Mouse (Mus musculus): ENCODE data around the gene Mcm3. TPM values are rescaled to one million over a fixed set of nuclear protein-coding genes. Genes with fewer than 3 reads are reported as not detected.
"Not testable (repeated sequence)": the region's sequence is repeated elsewhere in the genome, so short reads cannot be mapped to it uniquely, and the experiment has no call there.

Gene Mcm3
- polyA plus RNA-seq, 1 experiment, result 8.1 TPM

DNA sequence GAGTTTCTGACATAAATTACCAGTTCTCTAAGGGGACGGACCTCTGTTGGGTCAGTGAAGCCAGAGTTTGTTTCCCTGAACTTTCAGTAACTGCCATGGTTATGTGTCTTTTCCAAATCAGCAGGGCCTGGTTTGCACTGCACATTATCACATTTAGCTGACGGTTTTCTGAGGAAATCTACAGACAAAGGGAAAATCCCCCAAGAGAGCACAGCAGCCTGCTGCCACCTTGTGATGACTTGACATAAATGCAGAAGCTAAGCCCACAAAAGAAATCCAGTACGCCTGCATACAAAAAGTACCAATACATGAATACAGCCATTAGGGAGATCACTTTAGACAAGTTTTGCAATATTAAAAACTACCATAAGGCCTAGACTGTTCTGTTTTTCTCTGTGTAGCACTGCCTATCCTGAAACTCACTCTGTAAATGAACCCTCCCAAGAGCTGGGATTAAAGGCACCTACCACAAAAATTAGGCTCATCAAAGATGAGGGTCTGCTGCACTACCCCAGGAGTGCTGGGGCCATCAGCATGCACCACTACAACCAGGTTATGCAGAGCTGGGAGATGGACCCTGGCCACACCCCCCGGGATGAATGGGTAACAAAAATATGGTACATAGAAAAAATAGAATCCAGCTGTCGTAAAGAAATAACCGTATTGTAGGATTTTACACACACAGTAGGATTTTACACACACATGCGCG, 18.3 kb downstream of the Mcm3 start:
- no peak for DNase-seq (ENCODE audit: low spot score)

DNA sequence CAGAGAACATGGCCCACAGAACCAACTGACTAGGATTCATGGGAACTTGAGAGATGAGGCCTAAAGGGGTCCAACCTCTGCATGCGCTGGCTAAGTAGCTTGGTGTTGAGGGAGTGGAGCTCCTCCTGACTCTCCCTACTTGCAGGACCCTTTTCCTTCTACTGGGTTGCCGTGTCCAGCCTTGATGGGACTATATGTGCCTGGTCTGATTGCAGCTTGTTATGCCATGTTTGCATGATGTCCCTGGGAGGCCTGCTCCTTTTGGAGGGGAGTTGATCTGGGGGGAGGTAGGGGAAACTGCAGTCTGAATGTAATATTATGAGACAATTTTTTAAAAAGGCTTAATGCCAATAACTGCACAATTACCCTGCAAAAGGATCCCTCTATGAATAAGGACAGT, 18.8 kb downstream of the Mcm3 start:
- DNase-seq (ENCODE audit: low spot score), result no peak

DNA sequence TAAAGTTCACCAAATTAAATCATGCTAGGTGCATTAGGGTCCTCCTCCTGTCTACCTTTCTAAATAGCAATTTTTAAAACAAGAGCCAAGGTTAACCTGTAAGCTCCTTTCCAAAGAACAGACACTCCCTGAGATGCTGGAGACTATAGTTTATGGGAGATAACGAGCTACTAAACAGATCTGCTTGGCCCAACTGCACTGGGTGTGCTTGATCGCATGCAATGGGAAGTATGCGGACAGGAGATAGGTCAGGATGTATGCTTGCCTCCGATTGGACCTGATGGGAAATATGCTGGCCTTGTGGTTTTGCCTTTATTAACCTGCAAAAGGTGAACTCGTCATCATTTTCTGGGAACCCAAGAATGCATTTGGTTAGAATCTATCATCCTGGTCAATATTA, 24.9 kb downstream of the Mcm3 start:
- no peak for DNase-seq (ENCODE audit: low spot score)

DNA sequence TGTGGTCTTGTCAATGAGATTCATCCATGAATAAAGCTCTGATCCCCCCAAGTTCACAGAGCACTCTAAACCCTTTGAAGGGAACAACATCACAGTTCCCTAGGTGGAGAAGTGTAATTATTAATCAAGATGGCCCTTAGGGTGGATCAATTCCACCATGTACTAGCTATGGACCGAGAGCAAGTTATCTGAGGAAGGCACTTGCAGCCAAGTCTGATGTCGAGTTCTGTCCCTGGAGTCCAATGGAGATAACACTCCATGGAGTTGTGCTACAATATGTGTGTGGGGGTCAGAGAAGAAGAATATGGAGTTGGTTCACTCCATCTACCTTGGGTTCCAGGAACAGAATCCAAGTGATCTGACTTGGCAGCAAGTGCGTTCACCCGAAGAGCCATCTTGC, 25.4 kb downstream of the Mcm3 start:
- no peak for DNase-seq (ENCODE audit: low spot score)

DNA sequence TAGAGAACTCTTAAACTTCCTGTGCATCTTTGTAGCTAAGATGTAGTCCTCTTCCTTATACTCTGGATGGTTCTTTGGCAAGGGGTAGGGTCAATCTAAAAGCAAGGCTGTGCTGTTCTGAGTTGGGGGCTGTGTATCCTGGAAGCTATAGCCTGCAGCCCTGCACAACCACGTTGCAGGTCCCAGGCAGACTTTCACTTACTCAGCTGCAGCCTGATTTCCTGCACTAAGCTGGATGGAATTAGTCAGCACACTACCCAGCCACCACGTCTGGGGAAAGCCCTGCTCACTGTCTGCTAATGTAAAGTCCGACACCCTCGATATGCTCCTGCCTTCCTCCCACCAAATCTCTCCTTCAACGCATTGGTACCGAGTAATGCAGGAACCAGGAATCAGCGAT, 28.7 kb downstream of the Mcm3 start:
- no peak for DNase-seq (ENCODE audit: low spot score)

DNA sequence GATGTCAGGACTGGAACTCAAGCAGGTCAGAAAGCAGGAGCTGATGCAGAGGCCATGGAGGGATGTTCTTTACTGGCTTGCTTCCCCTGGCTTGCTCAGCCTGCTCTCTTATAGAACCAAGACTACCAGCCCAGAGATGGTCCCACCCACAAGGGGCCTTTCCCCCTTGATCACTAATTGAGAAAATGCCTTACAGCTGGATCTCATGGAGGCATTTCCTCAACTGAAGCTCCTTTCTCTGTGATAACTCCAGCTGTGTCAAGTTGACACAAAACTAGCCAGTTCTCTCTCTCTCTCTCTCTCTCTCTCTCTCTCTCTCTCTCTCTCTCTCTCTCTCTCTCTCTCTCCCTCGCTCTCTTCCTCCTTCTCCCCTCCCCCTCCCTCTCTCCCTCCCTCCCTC, 29.6 kb downstream of the Mcm3 start, which contains the start of gene Il17f:
Gene Il17f (minus strand): TSS at position 101 of the 400 bp plus-strand sequence.
- not testable (repeated sequence) for DNase-seq (ENCODE audit: low spot score)

DNA sequence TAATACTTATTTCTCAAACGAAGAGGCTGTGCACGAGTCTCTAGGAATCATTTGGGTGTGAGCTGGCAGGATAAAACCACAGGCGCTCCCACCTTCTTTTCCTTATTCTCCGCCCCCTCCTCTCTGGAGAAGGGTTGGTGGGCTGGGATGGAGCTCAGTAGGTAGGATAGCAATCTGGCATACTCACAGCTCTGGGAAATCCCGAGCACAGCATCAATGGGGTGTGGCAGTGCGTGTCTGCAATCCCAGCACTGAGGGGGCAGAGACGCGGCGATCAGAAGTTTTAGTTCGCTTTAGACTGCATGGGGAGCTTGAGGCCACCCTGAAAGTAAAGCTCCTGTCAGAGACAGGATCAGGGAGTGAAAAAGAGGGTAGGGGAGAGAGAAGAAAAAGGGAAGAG, 31.7 kb downstream of the Mcm3 start:
- no peak for DNase-seq (ENCODE audit: low spot score)

DNA sequence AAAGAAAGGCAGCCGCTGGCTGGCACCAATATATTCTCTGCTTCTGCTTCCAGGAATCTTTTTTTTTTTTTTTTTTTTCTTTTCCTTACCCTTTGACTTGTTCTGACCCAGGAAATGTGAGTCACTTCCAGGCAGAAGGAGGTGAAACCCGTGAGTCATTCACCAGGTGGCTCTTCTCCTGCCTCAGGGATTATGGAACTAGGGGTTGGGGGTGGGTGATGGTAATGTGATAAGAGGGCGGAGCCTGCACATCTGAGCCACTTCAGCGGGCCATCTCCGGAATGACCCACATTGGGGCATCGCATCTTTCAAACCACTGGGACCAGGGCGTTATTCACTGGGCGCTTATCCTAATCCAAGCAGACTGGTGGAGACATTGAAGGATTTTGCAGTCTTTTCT, 33.1 kb downstream of the Mcm3 start:
- DNase-seq (ENCODE audit: low spot score), result no peak

DNA sequence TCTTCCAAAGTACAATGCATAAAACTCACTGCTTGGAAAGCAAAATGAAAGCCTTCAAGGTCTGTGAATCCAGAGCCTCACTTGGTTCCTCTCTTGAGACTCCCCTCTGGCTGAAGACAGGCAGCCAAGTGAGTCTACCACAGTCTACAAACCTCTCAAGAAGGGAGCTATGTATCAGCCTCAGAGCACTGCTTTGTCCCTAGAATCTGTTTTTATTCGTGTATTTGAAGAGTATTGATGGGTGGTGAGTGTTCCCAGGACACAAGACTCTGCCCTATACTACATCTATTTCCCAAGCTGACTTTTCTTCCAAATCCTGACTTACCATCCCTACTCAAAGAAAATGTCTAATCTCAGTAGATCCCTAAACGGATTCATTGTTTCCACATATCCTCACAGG, 41.7 kb downstream of the Mcm3 start:
- no peak for DNase-seq (ENCODE audit: low spot score)

DNA sequence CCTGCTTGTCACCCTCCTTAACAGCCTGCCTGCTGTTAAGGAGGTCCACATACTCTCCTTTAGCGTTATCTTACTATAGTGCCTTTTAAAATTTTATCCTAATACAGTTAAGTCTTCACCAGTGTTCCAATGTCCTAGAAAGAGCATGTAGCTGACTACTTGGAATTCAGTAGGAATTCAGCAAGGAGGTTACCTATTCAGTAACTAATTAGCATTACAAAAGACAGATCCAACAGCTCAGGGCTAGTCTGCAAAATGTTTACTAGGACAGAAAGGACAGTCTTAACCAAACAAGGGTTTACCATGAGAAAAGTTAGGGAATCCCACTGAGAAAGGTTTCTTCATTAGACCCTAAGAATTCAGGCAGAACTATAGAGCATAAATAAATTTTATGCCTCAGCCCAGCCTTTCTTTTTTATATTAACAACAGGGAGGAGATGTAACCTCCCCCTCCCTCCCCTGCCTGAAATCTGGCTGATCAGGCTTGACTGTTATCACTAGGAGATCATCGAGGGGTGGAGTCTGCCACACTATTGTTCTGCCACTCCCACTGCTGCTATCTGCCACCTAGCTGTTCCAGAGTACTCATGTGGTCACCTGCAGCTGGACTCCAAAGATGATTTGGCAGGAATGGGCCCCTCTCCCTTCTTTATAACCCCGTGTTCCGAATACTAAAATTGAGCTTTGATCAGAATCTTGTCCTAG, 45.9 kb downstream of the Mcm3 start:
- not testable (repeated sequence) for DNase-seq (ENCODE audit: low spot score)

DNA sequence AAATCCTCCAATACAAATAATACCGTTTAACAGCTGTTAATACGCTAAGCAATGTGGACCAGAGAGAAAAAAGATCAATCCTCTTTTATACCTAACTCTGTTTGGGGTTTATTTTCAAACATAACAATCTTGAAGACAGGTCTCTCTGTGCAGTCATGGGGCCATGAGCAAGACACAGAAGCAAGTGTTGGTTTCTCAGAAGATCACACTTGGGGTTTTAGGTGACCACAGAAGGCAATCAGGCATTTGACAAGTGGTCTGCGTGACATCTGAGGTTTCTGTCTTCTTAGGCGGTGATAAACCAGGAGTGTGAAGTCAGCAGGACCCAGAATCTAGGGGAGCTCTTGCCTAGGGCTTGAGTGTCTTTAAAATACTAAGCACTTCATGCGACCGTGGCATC, 53.6 kb downstream of the Mcm3 start:
- no peak for DNase-seq (ENCODE audit: low spot score)

DNA sequence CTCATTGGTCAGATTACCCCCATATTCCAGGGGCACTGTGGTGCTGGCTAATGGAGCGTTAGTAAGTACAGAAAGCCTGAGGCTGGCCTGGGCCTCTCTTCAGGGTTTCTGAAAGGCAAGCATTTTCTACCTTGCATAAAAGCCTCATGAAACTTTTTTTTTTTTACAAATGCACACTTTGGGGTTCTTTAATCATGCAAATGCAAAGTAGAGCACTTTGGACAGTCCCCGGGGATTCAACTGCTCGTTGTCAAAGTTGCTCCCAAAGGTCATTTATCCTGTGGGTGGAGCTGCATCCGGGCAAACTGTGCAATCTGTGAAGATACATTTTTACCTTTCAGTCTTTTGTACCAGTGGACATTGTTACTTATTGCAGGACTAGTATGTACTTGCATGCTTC, 58.7 kb downstream of the Mcm3 start:
- DNase-seq (ENCODE audit: low spot score), result no peak

DNA sequence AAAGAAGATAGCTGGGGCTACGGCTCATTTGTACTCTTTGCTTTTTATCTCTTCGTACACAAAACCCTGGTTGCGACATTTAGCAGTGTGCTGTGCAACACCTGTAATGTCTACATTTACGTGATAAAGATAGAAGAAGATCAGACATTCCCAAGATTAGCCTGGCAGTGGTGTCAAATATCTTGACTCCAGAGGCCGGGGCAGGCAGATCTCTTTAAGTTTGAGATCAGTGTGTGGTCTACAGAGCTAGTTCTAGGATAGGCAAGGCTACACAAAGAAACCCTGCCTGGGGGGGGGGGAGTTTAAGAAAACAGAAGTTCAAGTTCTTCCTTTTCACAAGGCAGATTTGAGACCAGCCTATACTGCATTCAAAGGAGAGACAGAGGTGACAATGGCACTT, 59.8 kb downstream of the Mcm3 start:
- no peak for DNase-seq (ENCODE audit: low spot score)

DNA sequence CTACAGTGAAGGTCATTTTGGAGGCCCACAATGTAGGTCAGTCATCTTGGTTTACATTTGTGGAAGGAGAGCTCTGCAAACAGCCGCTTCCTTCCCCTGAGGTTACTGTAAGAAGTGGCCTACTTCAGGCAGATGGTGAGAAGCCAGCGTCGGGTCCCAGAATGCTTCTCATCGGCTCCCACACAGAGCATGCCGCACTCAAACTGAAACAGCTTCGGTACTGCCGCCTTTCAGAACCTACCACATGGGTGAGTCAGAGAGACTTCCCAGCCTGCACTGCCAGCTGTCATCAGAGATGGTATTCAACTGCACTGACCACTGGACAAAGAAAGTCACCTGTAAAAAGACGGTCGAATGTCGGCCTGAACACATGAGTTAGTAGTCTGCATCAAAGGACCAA, 60.3 kb downstream of the Mcm3 start:
- no peak for DNase-seq (ENCODE audit: low spot score)

DNA sequence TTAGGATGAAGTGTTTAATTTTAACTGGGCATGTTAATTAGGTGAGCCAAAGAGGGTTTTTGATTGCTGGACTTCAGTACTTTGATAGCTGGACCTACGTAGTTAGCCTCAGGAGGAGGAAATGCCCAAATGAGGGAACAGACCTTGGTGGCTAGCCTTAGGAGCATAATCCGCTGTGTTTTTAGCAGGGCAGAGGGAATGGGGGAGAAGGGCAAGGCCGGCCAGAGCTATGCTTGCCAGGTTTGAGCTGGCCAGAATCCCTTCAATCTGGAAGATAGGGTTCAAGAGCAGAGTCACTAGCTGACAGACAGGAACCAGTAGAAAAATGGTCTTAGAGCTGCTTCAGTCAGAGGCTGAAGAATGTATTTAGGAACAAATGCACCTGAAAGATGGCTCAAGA, 62.5 kb downstream of the Mcm3 start:
- DNase-seq (ENCODE audit: low spot score), result no peak

DNA sequence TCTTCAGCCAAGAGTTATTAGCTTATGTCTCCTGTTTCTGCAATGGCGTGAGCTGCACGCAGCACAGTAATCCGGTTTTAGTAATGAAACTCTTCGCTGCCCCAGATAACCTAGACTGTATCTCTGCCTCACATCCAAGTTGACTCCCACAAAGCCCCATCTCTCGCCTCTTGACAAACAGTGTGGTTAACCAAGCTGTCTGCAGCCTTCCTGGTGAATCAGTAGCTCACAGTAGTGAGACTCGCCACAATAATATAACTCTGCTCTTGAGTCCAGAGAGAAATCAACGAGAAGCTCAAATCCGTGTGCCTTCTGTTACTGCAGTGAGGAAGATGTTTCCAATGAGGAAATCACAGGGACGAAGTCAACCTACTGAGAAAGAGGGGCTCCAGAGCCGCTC, 65.7 kb downstream of the Mcm3 start:
- DNase-seq (ENCODE audit: low spot score), result no peak

Other genes with a start within 250 kb of the Mcm3 start
- 3.5 and 3.9 TPM in 2 replicates for gene Pkhd1, start 202.2 kb downstream of the Mcm3 start, polyA plus RNA-seq (2012; rRNA removed)
- not detected in 2 replicates for gene Il17a, start 89.4 kb downstream of the Mcm3 start, polyA plus RNA-seq (2012; rRNA removed)
- gene Il17f, start 29.7 kb downstream of the Mcm3 start, polyA plus RNA-seq (2012; rRNA removed), result 0.17 TPM in 1 of 2 replicates, not detected in the other
- 9.5 and 10.4 TPM in 2 replicates for gene Paqr8, start 70.3 kb upstream of the Mcm3 start, polyA plus RNA-seq (2012; rRNA removed)
- gene Efhc1, start 131.3 kb upstream of the Mcm3 start, polyA plus RNA-seq (2012; rRNA removed), result 3.2 and 4.4 TPM in 2 replicates